Mouse (Mus musculus): ENCODE measurements around the gene Fcer2a. TPM values are rescaled to one million over a fixed set of nuclear protein-coding genes. Genes with fewer than 3 reads are reported as not detected.
A peak's percentile ranks its signal among the peaks of the same experiment; 100 is the strongest.

Gene Fcer2a
- polyA plus RNA-seq (2015; fragmentation: Nextera tagmentation; extraction: Ambion mirVana) = not detected in 2 replicates

GRCm38 (mm10) chr8:3694121-3694520 is at the start of gene Fcer2a:
Gene Fcer2a (minus strand): TSS chr8:3694175.
- H3K36me3 ChIP-seq (ENCODE audit: control insufficient read depth, insufficient read depth) = no peaks in the 10 kb centered on the region
- no peaks in the 10 kb centered on the region for H3K27me3 ChIP-seq (replicated peaks; ENCODE audit: control insufficient read depth, insufficient read depth, low read length)
- H3K27ac ChIP-seq (ENCODE audit: low read depth, low read length) = no peak within 1 kb of the TSS
- no peak within 1 kb of the TSS for H3K4me2 ChIP-seq (replicated peaks; ENCODE audit: low read depth)
- 72% methylated on average over 3 of the region's 3 CpGs for WGBS
- H3K4me1 ChIP-seq (replicated peaks; ENCODE audit: control insufficient read depth, insufficient read depth, low read length) = no peaks in the 10 kb centered on the region
- no peaks in the 10 kb centered on the region for H3K9me3 ChIP-seq (ENCODE audit: control insufficient read depth)
- no peak within 1 kb of the TSS for H3K4me3 ChIP-seq (ENCODE audit: low read depth, low read length)
- no peak for TF ChIP-seq CTCF (IDR thresholded peaks at IDR 0.05; ENCODE audit: low read depth)
- H3K9ac ChIP-seq (ENCODE audit: low read depth, low read length) = no peak within 1 kb of the TSS
- ATAC-seq = no peak

GRCm38 (mm10) chr8:3736947-3737346 is 43.0 kb upstream of the Fcer2a start:
- TF ChIP-seq CTCF (IDR thresholded peaks at IDR 0.05; ENCODE audit: low read depth) = no peak
- H3K4me2 ChIP-seq (replicated peaks; ENCODE audit: low read depth) = no peak overlapping the region
- no peaks in the 10 kb centered on the region for H3K4me1 ChIP-seq (replicated peaks; ENCODE audit: control insufficient read depth, insufficient read depth, low read length)
- no peaks in the 10 kb centered on the region for H3K36me3 ChIP-seq (ENCODE audit: control insufficient read depth, insufficient read depth)
- no peak overlapping the region for H3K27ac ChIP-seq (ENCODE audit: low read depth, low read length)
- no peaks in the 10 kb centered on the region for H3K9me3 ChIP-seq (ENCODE audit: control insufficient read depth)
- H3K27me3 ChIP-seq (replicated peaks; ENCODE audit: control insufficient read depth, insufficient read depth, low read length) = no peaks in the 10 kb centered on the region
- 81% methylated on average over 2 of the region's 2 CpGs for WGBS
- no peak for ATAC-seq
- no peak overlapping the region for H3K9ac ChIP-seq (ENCODE audit: low read depth, low read length)
- no peak overlapping the region for H3K4me3 ChIP-seq (ENCODE audit: low read depth, low read length)

GRCm38 (mm10) chr8:3735599-3735998 is 41.6 kb upstream of the Fcer2a start:
- Histone ChIP-seq H3K4me3 (ENCODE audit: low read depth, low read length) (no peak overlapping the region), H3K9ac (ENCODE audit: low read depth, low read length) (no peak overlapping the region), H3K27ac (ENCODE audit: low read depth, low read length) (no peak overlapping the region), H3K4me2 (replicated peaks; ENCODE audit: low read depth) (no peak overlapping the region), H3K9me3 (ENCODE audit: control insufficient read depth) (no peaks in the 10 kb centered on the region), H3K27me3 (replicated peaks; ENCODE audit: control insufficient read depth, insufficient read depth, low read length) (no peaks in the 10 kb centered on the region), H3K4me1 (replicated peaks; ENCODE audit: control insufficient read depth, insufficient read depth, low read length) (no peaks in the 10 kb centered on the region), H3K36me3 (ENCODE audit: control insufficient read depth, insufficient read depth) (no peaks in the 10 kb centered on the region)
- no peak for ATAC-seq
- no peak for TF ChIP-seq CTCF (IDR thresholded peaks at IDR 0.05; ENCODE audit: low read depth)
- 94% methylated on average over 2 of the region's 2 CpGs for WGBS

- Histone ChIP-seq H3K4me2 (replicated peaks; ENCODE audit: low read depth) (no peak overlapping the region), H3K36me3 (ENCODE audit: control insufficient read depth, insufficient read depth) (no peaks in the 10 kb centered on the region), H3K27ac (ENCODE audit: low read depth, low read length) (no peak overlapping the region), H3K4me3 (ENCODE audit: low read depth, low read length) (no peak overlapping the region), H3K27me3 (replicated peaks; ENCODE audit: control insufficient read depth, insufficient read depth, low read length) (no peaks in the 10 kb centered on the region), H3K9me3 (ENCODE audit: control insufficient read depth) (no peaks in the 10 kb centered on the region), H3K4me1 (replicated peaks; ENCODE audit: control insufficient read depth, insufficient read depth, low read length) (no peaks in the 10 kb centered on the region), H3K9ac (ENCODE audit: low read depth, low read length) (no peak overlapping the region)
- no peak for ATAC-seq
- 58% methylated on average over 1 of the region's 1 CpGs for WGBS
- no peak for TF ChIP-seq CTCF (IDR thresholded peaks at IDR 0.05; ENCODE audit: low read depth)
Observed at GRCm38 (mm10) chr8:3734084-3734483, 40.1 kb upstream of the Fcer2a start.

GRCm38 (mm10) chr8:3721041-3721440 is 27.1 kb upstream of the Fcer2a start:
- H3K36me3 ChIP-seq (ENCODE audit: control insufficient read depth, insufficient read depth) = no peaks in the 10 kb centered on the region
- H3K9me3 ChIP-seq (ENCODE audit: control insufficient read depth) = no peaks in the 10 kb centered on the region
- no peak for TF ChIP-seq CTCF (IDR thresholded peaks at IDR 0.05; ENCODE audit: low read depth)
- no peaks in the 10 kb centered on the region for H3K4me1 ChIP-seq (replicated peaks; ENCODE audit: control insufficient read depth, insufficient read depth, low read length)
- H3K4me3 ChIP-seq (ENCODE audit: low read depth, low read length) = no peak overlapping the region
- 44% methylated on average over 1 of the region's 1 CpGs for WGBS
- no peak overlapping the region for H3K4me2 ChIP-seq (replicated peaks; ENCODE audit: low read depth)
- ATAC-seq = no peak
- no peaks in the 10 kb centered on the region for H3K27me3 ChIP-seq (replicated peaks; ENCODE audit: control insufficient read depth, insufficient read depth, low read length)
- no peak overlapping the region for H3K27ac ChIP-seq (ENCODE audit: low read depth, low read length)
- H3K9ac ChIP-seq (ENCODE audit: low read depth, low read length) = no peak overlapping the region

- Histone ChIP-seq H3K4me1 (replicated peaks; ENCODE audit: control insufficient read depth, insufficient read depth, low read length) (no peaks in the 10 kb centered on the region), H3K9me3 (ENCODE audit: control insufficient read depth) (no peaks in the 10 kb centered on the region), H3K4me3 (ENCODE audit: low read depth, low read length) (no peak within 1 kb of the TSS), H3K27me3 (replicated peaks; ENCODE audit: control insufficient read depth, insufficient read depth, low read length) (no peaks in the 10 kb centered on the region), H3K27ac (ENCODE audit: low read depth, low read length) (no peak within 1 kb of the TSS), H3K9ac (ENCODE audit: low read depth, low read length) (no peak within 1 kb of the TSS), H3K36me3 (ENCODE audit: control insufficient read depth, insufficient read depth) (no peaks in the 10 kb centered on the region), H3K4me2 (replicated peaks; ENCODE audit: low read depth) (no peak within 1 kb of the TSS)
- TF ChIP-seq CTCF (IDR thresholded peaks at IDR 0.05; ENCODE audit: low read depth) = no peak
- ATAC-seq = no peak
- WGBS = 72% methylated on average over 5 of the region's 5 CpGs
Observed at GRCm38 (mm10) chr8:3720551-3720950, 26.6 kb upstream of the Fcer2a start, which contains the start of gene Clec4g. Gene Clec4g (minus strand): TSS chr8:3720651.

- 13% methylated on average over 14 of the region's 14 CpGs for WGBS
- no peaks in the 10 kb centered on the region for H3K27me3 ChIP-seq (replicated peaks; ENCODE audit: control insufficient read depth, insufficient read depth, low read length)
- no peak overlapping the region for H3K4me2 ChIP-seq (replicated peaks; ENCODE audit: low read depth)
- no peak overlapping the region for H3K27ac ChIP-seq (ENCODE audit: low read depth, low read length)
- no peaks in the 10 kb centered on the region for H3K9me3 ChIP-seq (ENCODE audit: control insufficient read depth)
- TF ChIP-seq CTCF (IDR thresholded peaks at IDR 0.05; ENCODE audit: low read depth) = peak; percentile 99
- H3K9ac ChIP-seq (ENCODE audit: low read depth, low read length) = no peak overlapping the region
- H3K36me3 ChIP-seq (ENCODE audit: control insufficient read depth, insufficient read depth) = no peaks in the 10 kb centered on the region
- no peak overlapping the region for H3K4me3 ChIP-seq (ENCODE audit: low read depth, low read length)
- no peaks in the 10 kb centered on the region for H3K4me1 ChIP-seq (replicated peaks; ENCODE audit: control insufficient read depth, insufficient read depth, low read length)
- ATAC-seq = no peak
Observed at GRCm38 (mm10) chr8:3718559-3718958, 24.6 kb upstream of the Fcer2a start.

All from intestine, postnatal 0 days (tissue).